Mouse (Mus musculus): Measurements from ENCODE around the gene Dctpp1. TPM values are rescaled to one million over a fixed set of nuclear protein-coding genes. Genes with fewer than 3 reads are reported as not detected.
A peak's percentile ranks its signal among the peaks of the same experiment; 100 is the strongest.

The Dctpp1 gene
- total RNA-seq, 2 experiments from 2014 or later: 23.3 to 45.3 TPM

- peak; percentile 90 for ATAC-seq (ENCODE audit: poor library complexity, severe bottlenecking)
These were observed 27.7 kb downstream of the Dctpp1 start, which contains the start of the genes Zfp553 and Sept1 for GRCm38 (mm10) chr7:127232622-127233367. Gene Zfp553 (plus strand): TSS chr7:127233061. Gene Sept1 (minus strand): TSS chr7:127233130.

DNA sequence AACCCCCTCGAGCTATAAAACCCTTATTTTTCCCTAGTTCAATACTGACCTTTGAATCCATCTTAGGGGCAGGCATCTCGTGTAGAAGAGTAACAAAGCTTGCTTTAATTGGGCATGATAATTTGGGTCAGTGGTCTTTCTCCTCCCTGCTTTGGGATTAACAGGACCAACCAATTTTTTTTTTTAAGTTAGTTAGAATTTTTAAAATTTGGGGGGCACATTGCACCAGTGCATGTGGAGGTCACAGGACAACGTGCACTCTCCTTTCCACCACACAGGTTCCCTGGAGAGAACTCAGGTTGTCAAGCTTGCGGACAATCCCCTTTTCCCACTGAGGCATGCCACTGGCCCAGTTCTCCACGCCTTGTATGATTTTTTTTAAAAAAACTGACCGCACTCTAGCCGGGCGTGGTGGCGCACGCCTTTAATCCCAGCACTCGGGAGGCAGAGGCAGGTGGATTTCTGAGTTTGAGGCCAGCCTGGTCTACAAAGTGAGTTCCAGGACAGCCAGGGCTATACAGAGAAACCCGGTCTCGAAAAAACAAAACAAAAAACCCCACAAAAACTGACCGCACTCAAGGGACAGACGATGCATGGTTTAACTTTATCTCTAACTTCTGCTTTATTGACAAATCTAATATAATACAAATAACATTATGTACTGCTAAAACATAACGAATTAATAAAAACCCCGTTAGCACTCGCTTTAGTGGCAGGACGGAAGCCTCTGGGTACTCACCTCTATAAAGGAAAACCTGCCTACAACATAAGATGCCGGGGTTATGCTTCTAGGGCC, 28.5 kb downstream of the Dctpp1 start:
- no peak for ATAC-seq (ENCODE audit: poor library complexity, severe bottlenecking)

DNA sequence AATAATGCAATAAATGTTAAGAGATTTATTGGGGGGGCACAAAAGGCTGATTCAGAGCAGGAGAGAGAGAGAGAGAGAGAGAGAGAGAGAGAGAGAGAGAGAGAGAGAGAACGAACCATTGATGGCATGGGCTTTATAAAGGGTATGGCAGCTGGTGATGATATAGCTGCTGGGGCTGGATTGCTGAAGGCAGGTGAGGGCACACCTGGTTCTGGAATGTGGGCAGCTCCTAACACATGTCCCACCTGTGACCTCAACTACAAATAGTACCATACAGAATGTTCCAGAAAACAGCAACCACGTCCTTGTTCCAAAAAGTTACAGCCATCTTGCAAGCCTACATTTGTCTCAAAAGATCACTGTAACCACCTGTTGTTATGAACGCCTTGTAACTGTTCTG, 29.1 kb downstream of the Dctpp1 start:
- ATAC-seq (ENCODE audit: poor library complexity, severe bottlenecking): no peak

DNA sequence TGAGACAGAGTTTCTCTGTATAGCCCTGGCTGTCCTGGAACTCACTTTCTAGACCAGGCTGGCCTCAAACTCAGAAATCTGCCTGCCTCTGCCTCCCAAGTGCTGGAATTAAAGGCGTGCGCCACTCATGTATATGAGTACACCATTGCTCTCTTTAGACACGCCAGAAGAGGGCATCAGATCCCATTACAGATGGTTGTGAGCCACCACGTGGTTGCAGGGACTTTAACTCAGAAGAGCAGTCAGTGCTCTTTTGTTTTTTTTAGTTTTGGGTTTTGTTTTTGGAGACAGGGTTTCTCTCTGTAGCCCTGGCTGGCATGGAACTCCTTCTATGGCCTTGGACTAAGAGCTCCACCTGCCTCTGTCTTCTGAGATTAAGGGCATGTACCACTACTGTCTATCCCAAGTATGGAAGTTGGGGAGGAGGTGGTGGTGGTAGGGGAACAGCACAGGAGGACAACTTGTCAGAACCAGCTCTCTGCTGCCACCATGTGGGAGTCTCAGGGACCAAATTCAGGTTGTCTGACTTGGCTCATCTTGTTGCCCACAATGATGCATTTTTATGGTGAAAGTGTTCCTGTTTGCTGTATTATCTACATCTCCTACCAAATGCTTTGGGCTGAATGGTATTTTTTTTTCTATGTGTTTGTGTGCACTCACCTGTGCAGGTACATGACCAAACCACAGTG, 31.8 kb downstream of the Dctpp1 start:
- ATAC-seq (ENCODE audit: poor library complexity, severe bottlenecking): peak; percentile 73

GRCm38 (mm10) chr7:127225147-127225995, 35.1 kb downstream of the Dctpp1 start:
- ATAC-seq (ENCODE audit: poor library complexity, severe bottlenecking): no peak

GRCm38 (mm10) chr7:127224616-127225015, 35.9 kb downstream of the Dctpp1 start:
- ATAC-seq (ENCODE audit: poor library complexity, severe bottlenecking): no peak

- no peak for ATAC-seq (ENCODE audit: poor library complexity, severe bottlenecking)
These were observed 36.7 kb downstream of the Dctpp1 start for GRCm38 (mm10) chr7:127223515-127224478.

- no peak for ATAC-seq (ENCODE audit: poor library complexity, severe bottlenecking)
These were observed 37.4 kb downstream of the Dctpp1 start for GRCm38 (mm10) chr7:127223106-127223505.

DNA sequence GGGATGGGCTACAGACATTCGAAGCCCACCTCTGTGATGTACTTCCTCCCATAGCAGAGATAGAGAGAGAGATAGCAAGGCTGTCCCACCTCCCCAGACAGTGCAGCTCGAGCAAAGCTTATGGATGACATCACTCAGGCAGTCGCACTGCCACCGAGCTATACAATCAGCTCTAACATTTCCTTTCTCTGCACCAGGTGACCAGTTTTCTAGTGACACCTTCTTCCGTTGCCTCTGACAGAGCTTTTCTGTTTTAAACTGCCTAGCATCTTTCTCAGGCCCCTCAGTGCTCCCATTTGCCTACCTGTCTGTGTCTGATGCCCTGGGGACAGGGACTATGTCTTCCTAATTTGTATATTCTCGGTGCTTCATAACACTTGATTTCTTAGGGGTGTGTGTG, 40.1 kb downstream of the Dctpp1 start:
- ATAC-seq (ENCODE audit: poor library complexity, severe bottlenecking): no peak

DNA sequence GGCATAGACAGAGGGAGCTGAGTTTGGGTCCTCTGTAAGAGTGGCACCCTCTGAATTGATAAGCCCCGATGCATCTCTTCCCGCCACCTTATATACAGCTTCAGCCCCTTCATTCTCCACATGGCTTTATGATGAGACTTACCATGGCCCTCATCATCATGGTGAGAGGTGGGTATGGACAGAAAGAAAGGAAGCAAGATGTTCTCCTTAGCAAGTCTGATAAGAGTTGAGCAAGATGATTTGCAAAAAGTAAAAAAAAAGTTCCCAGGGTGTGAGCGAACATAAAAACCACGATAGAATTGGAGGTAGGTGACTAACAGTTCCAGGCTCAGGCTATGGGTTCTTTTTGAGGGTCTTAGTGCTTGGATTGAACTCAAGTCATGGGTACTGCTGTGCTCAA, 41.8 kb downstream of the Dctpp1 start:
- ATAC-seq (ENCODE audit: poor library complexity, severe bottlenecking): peak; percentile 20; the same call in 1 of the 2 replicates

GRCm38 (mm10) chr7:127217901-127218642, 42.4 kb downstream of the Dctpp1 start:
- peak; percentile 76 for ATAC-seq (ENCODE audit: poor library complexity, severe bottlenecking)

- ATAC-seq (ENCODE audit: poor library complexity, severe bottlenecking): no peak
These were observed 43.0 kb downstream of the Dctpp1 start for GRCm38 (mm10) chr7:127217475-127217874.

DNA sequence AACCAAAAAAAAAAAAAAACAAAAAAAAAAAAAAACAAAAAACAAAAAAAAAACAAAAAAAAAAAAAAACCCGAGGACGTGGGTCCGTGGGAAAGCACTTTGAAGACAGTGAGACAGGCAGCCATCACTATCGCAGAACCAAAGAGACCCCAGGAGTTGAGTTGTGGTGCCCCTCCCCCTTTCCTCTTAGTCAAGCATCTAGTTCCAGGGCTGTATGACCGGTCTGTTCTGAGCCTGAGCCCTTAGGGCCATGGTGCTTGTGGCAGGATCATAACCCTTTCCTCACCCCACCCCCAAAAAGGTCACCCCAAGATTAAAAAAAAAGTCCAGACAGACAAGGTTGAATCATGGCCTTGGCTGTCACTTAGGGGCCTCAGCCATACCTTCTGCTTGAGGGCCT, 44.2 kb downstream of the Dctpp1 start:
- no peak for ATAC-seq (ENCODE audit: poor library complexity, severe bottlenecking)

GRCm38 (mm10) chr7:127214981-127215871, 45.3 kb downstream of the Dctpp1 start:
- peak; percentile 69 for ATAC-seq (ENCODE audit: poor library complexity, severe bottlenecking)

DNA sequence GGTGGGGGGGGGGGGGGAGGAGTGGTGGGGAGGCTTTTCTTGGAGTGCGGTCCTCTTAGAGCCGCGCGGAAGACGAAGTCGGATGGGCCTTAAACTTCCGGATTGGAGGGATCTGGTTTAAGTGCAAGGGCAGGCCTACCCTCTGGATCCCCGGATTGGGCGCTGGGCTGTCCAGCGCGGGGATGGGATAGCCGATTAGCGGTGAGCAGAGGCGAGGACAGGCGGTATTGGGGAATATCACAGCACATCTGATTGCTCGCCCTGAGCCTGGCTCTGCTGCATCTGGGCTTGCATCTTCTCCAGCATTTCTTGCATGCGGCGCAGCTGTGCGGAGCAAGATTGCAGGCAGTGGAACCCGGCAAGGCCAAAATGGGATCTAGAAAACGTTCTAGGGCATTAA, 46.0 kb downstream of the Dctpp1 start:
- ATAC-seq (ENCODE audit: poor library complexity, severe bottlenecking): no peak

DNA sequence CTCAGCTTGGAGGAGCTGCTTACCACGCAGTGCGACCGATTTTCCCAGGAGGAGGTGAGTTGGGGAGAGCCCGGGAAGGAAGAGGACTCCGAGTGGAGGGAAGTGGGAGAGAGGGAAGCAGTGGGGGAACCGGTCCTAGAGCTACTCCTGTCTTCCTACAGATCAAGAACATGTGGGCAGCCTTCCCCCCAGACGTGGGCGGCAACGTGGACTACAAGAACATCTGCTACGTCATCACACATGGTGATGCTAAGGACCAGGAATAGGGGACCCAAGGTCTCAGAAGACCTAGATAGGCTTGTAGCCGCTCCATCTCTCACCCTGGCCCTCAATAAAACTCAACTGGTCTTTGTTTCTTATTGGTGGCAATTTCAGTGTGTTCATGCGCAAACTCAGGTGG, 46.6 kb downstream of the Dctpp1 start:
- no peak for ATAC-seq (ENCODE audit: poor library complexity, severe bottlenecking)

DNA sequence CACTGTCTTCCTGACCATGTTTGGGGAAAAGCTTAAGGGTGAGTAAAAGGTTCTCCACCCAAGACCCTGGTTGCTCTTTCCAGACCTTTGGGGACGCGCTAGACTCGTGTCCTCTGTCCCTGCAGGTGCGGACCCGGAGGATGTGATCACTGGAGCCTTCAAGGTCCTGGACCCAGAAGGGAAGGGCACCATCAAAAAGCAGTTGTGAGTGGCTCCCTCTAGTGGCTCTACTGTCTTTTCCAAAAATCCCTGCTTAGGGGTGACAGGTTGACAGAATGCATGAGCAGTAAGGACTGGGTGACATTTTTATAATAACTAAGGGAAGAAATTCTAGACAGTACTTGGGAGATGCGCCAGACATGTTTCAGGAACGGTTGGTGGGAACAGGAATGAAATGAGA, 47.0 kb downstream of the Dctpp1 start:
- no peak for ATAC-seq (ENCODE audit: poor library complexity, severe bottlenecking)

All from megakaryocyte, adult 5-6 weeks (primary cell).